Mouse (Mus musculus) kidney, adult 2 months (tissue): ENCODE results near the gene Snapc2. TPM values are rescaled to one million over a fixed set of nuclear protein-coding genes. Genes with fewer than 3 reads are reported as not detected.
A peak's percentile ranks its signal among the peaks of the same experiment; 100 is the strongest.

ENCODE experiments used
- DNase-seq: peaks from one replicate; pipeline ENCODE4 v3.0.0; 2021
- H3K27ac ChIP-seq: fragments of 200-500 bp; 2 replicates; pipeline ENCODE4 v1.5.1; 2012; ENCODE audit warnings: low read depth, low read length, control low read depth, inconsistent platforms; ENCODE audit not compliant: insufficient read depth
- H3K27me3 ChIP-seq: fragments of 200-500 bp; replicated peaks from 2 replicates; pipeline ENCODE4 v1.6.1; 2012; ENCODE audit warnings: mild to moderate bottlenecking, moderate library complexity, low read length, inconsistent platforms; ENCODE audit not compliant: control insufficient read depth, insufficient read depth
- H3K36me3 ChIP-seq: fragments of 200-500 bp; 2 replicates; pipeline ENCODE4 v1.6.1; 2012; ENCODE audit warnings: mild to moderate bottlenecking, moderate library complexity, low read length, inconsistent platforms; ENCODE audit not compliant: control insufficient read depth, insufficient read depth
- H3K4me1 ChIP-seq: fragments of 200-500 bp; 2 replicates; pipeline ENCODE4 v1.6.1; 2011; ENCODE audit warnings: low read length; ENCODE audit not compliant: control insufficient read depth, insufficient read depth
- H3K4me3 ChIP-seq: fragments of 200-500 bp; 2 replicates; pipeline ENCODE4 v1.5.1; 2011; ENCODE audit warnings: mild to moderate bottlenecking, low read depth, low read length, control low read depth; ENCODE audit not compliant: insufficient read depth
- CTCF ChIP-seq: fragments of 200-500 bp; conservative IDR thresholded peaks from 2 replicates; pipeline ENCODE4 v1.5.1; 2011; ENCODE audit warnings: low read depth, mild to moderate bottlenecking, control low read depth, low read length, moderate library complexity, mixed read lengths; ENCODE audit not compliant: insufficient read depth, insufficient read length
- POLR2A ChIP-seq: fragments of 200-500 bp; IDR thresholded peaks from one replicate; pipeline ENCODE4 v1.6.1; 2011; ENCODE audit warnings: low read depth, low read length, control low read depth
- WGBS: fragments of 180-500 bp; shearing (Covaris S2); methylation state at CpG from one replicate; pipeline ENCODE4 v1.1.7; 2018; 5-methylcytosine and 5-hydroxymethylcytosine counted together
- polyA plus RNA-seq: library from polyadenylated mRNA; depleted of rRNA; stranded (reverse); fragments of >200 nt; gene quantifications from 2 replicates; pipeline ENCODE4 v1.2.3, GENCODE M21; 2012; rRNA removed

Gene Snapc2
- polyA plus RNA-seq, result 36.7 and 36.9 TPM in 2 replicates

GRCm38 (mm10) chr8:4252934-4253841 lies at the start of gene Snapc2:
Gene Snapc2 (plus strand): TSS chr8:4253080.
- peak; percentile 98 for DNase-seq
- TF ChIP-seq CTCF (no peak), POLR2A (peak; percentile 23)
- Histone ChIP-seq H3K27ac (peak within 1 kb of the TSS; percentile 79), H3K4me3 (peak within 1 kb of the TSS; percentile 84), H3K27me3 (no peaks in the 10 kb centered on the region), H3K4me1 (peaks cover 3% of the 10 kb centered on the region; the same call in 1 of the 2 replicates), H3K36me3 (no peaks in the 10 kb centered on the region; the same call in 1 of the 2 replicates)
- under 1% methylated on average over 69 of the region's 69 CpGs for WGBS

DNA sequence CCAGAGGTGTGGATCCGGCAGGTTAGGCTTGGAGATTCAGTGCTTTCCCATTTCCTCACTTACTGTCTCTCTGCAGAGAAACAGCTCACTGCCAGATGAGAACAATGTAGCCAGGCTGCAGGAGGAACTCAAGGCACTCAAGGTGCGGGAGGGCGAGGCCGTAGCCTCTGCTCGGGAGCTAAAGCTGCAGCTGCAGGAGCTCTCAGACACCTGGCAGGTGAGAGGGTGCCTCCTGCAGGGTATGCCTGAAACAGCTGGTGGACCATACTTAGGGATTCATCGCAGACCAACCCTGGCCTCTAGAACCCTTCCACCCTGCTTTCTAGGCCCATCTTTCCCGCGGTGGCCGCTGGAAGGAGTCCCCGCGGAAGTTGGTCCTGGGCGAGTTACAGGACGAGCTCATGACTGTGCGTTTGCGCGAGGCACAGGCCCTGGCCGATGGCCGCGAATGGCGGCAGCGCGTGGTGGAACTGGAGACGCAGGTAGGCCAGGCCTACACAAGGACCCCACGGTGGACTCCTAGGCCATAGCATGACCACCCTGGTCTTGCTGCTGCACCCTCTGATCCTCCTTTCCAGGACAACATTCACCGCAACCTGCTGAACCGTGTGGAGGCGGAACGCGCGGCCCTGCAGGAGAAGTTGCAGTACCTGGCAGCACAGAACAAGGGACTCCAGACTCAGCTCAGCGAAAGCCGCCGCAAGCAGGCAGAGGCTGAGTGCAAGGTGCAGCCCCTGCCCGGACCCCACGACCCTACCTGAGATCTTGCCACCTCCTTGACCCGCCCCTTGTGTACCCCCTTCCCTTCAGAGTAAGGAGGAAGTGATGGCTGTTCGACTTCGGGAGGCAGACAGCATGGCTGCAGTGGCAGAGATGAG lies 47.4 kb upstream of the Snapc2 start:
- Histone ChIP-seq H3K27ac (no peak overlapping the region), H3K4me3 (no peak overlapping the region), H3K27me3 (no peaks in the 10 kb centered on the region), H3K4me1 (no peaks in the 10 kb centered on the region), H3K36me3 (no peaks in the 10 kb centered on the region)
- no peak for DNase-seq
- TF ChIP-seq CTCF, result no peak
- no peak for TF ChIP-seq POLR2A
- 70% methylated on average over 38 of the region's 38 CpGs for WGBS

- no peak overlapping the region for H3K27ac ChIP-seq
- WGBS, result 65% methylated on average over 44 of the region's 44 CpGs
- TF ChIP-seq POLR2A, result no peak
- TF ChIP-seq CTCF, result no peak
These were observed 46.5 kb upstream of the Snapc2 start for GRCm38 (mm10) chr8:4206182-4207015.

GRCm38 (mm10) chr8:4207016-4207350 lies 45.9 kb upstream of the Snapc2 start:
- Histone ChIP-seq H3K27me3 (no peaks in the 10 kb centered on the region), H3K4me3 (no peak overlapping the region), H3K36me3 (no peaks in the 10 kb centered on the region), H3K27ac (no peak overlapping the region), H3K4me1 (no peaks in the 10 kb centered on the region)
- 86% methylated on average over 2 of the region's 2 CpGs for WGBS
- TF ChIP-seq POLR2A (no peak), CTCF (no peak)
- DNase-seq, result no peak

More at GRCm38 (mm10) chr8:4206182-4207015, 46.5 kb upstream of the Snapc2 start:
- Histone ChIP-seq H3K4me3 (no peak overlapping the region), H3K4me1 (no peaks in the 10 kb centered on the region), H3K36me3 (no peaks in the 10 kb centered on the region), H3K27me3 (no peaks in the 10 kb centered on the region)
- DNase-seq, result no peak

- H3K27ac ChIP-seq, result no peak overlapping the region
- WGBS, result 73% methylated on average over 6 of the region's 6 CpGs
- no peak overlapping the region for H3K4me3 ChIP-seq
- H3K27me3 ChIP-seq, result no peaks in the 10 kb centered on the region; the same call in 1 of the 2 replicates
- no peaks in the 10 kb centered on the region for H3K36me3 ChIP-seq
- TF ChIP-seq POLR2A, result no peak
- TF ChIP-seq CTCF, result no peak
- DNase-seq, result no peak
- peaks cover 4% of the 10 kb centered on the region; the same call in 1 of the 2 replicates for H3K4me1 ChIP-seq
These were observed 41.8 kb upstream of the Snapc2 start for GRCm38 (mm10) chr8:4211097-4211496.

DNA sequence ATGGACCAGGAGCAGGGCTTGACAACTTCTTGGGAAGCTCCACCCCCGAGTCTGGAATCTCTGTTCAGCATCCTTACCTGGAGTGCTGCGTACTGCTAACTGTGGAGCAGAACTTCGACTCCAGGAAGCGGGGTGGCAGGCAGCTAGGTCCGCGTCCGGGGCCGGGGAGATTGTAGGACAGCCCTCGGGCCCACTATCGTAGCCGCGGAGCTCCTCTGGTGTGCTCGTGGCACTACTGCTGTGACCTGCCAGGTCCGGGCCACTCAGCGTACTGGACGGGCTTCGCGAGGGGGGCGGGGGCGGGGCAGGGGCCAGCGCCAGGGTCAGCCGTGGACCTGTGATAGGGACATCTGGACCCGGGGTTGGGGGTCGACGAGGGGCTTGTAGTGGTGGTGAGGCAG lies 40.1 kb upstream of the Snapc2 start:
- Histone ChIP-seq H3K4me1 (peaks cover 4% of the 10 kb centered on the region; the same call in 1 of the 2 replicates), H3K27ac (no peak overlapping the region), H3K36me3 (no peaks in the 10 kb centered on the region), H3K27me3 (peaks cover 4% of the 10 kb centered on the region), H3K4me3 (peak overlapping the region; percentile 8; the same call in 1 of the 2 replicates)
- DNase-seq, result no peak
- no peak for TF ChIP-seq CTCF
- no peak for TF ChIP-seq POLR2A
- 1% methylated on average over 25 of the region's 25 CpGs for WGBS
